Mouse (Mus musculus) embryonic facial prominence, embryonic 12.5 days (tissue): ENCODE results near the gene Pdcd10. TPM values are rescaled to one million over a fixed set of nuclear protein-coding genes. Genes with fewer than 3 reads are reported as not detected.

Experiments used
- ATAC-seq: fragments of 200-750 bp; cut with Nextera tagmentation; 2 replicates; pipeline ENCODE4 v1.8.0; 2017; ENCODE audit not compliant: insufficient number of reproducible peaks, insufficient read depth, low FRiP score, low TSS enrichment
- H3K27ac ChIP-seq: fragments of 300-500 bp; sonication (generic); 2 replicates; pipeline ENCODE4 v1.5.1; 2016; ENCODE audit warnings: mild to moderate bottlenecking
- H3K27me3 ChIP-seq: fragments of 300-500 bp; sonication (generic); 2 replicates; pipeline ENCODE4 v1.6.1; 2016; ENCODE audit warnings: mild to moderate bottlenecking, moderate library complexity
- H3K36me3 ChIP-seq: fragments of 300-500 bp; sonication (generic); 2 replicates; pipeline ENCODE4 v1.6.1; 2016; ENCODE audit warnings: mild to moderate bottlenecking
- H3K4me1 ChIP-seq: fragments of 300-500 bp; sonication (generic); 2 replicates; pipeline ENCODE4 v1.6.1; 2016
- H3K4me2 ChIP-seq: fragments of 300-500 bp; sonication (generic); replicated peaks from 2 replicates; pipeline ENCODE4 v1.6.1; 2016; ENCODE audit warnings: mild to moderate bottlenecking, moderate library complexity
- H3K4me3 ChIP-seq: fragments of 300-500 bp; sonication (generic); 2 replicates; pipeline ENCODE4 v1.5.1; 2016; ENCODE audit warnings: mild to moderate bottlenecking
- H3K9ac ChIP-seq: fragments of 300-500 bp; sonication (generic); 2 replicates; pipeline ENCODE4 v1.6.1; 2016; ENCODE audit warnings: mild to moderate bottlenecking, moderate library complexity
- H3K9me3 ChIP-seq: fragments of 300-500 bp; sonication (generic); 2 replicates; pipeline ENCODE4 v1.6.1; 2016; ENCODE audit warnings: mild to moderate bottlenecking, moderate library complexity
- WGBS: fragments of 180-500 bp; shearing (Covaris S2); methylation state at CpG from one replicate; pipeline ENCODE4 v1.1.7; 2016; 5-methylcytosine and 5-hydroxymethylcytosine counted together
- polyA plus RNA-seq: library from polyadenylated mRNA; unstranded; fragments of >200 nt; fragmentation: Nextera tagmentation; extraction: Ambion mirVana; gene quantifications from 2 replicates; pipeline ENCODE4 v1.2.1, GENCODE M21; 2016

Pdcd10 gene
- polyA plus RNA-seq, 1 experiment from 2014 or later = 88.3 TPM

- H3K9me3 ChIP-seq = no peaks in the 10 kb centered on the region
- no peak overlapping the region for H3K4me3 ChIP-seq
- WGBS = 77% methylated on average over 3 of the region's 3 CpGs
- ATAC-seq = no peak
- no peaks in the 10 kb centered on the region for H3K27me3 ChIP-seq
- H3K4me2 ChIP-seq = no peak overlapping the region
- H3K27ac ChIP-seq = no peak overlapping the region
- no peaks in the 10 kb centered on the region for H3K4me1 ChIP-seq
- peaks cover 6% of the 10 kb centered on the region for H3K36me3 ChIP-seq
- H3K9ac ChIP-seq = no peak overlapping the region
Observed at GRCm38 (mm10) chr3:75534045-75534834, 22.4 kb downstream of the Pdcd10 start.

DNA sequence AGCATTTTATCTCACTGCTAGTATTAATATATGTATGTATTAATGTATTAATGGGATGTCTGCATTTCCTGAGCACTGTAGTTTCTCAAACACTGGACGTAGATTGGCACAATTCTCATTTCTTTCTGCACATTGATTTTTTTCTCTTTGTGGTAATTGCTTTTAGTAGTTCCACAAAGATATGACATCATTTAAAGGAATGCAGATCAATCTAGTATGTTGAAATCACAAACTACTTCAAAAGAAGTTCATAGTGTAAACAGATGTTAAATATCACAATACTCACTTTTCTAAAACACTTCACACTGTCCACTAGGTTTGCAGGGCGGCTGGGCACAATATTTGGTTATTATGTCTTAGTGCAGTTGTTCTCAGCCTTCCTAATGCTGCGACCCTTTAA lies 25.6 kb downstream of the Pdcd10 start:
- no peaks in the 10 kb centered on the region for H3K27me3 ChIP-seq
- H3K4me3 ChIP-seq = no peak overlapping the region
- H3K4me1 ChIP-seq = no peaks in the 10 kb centered on the region
- no peak overlapping the region for H3K9ac ChIP-seq
- H3K27ac ChIP-seq = no peak overlapping the region
- H3K9me3 ChIP-seq = no peaks in the 10 kb centered on the region
- WGBS = 80% methylated on average over 3 of the region's 3 CpGs
- H3K36me3 ChIP-seq = peaks cover 11% of the 10 kb centered on the region
- no peak for ATAC-seq
- no peak overlapping the region for H3K4me2 ChIP-seq

DNA sequence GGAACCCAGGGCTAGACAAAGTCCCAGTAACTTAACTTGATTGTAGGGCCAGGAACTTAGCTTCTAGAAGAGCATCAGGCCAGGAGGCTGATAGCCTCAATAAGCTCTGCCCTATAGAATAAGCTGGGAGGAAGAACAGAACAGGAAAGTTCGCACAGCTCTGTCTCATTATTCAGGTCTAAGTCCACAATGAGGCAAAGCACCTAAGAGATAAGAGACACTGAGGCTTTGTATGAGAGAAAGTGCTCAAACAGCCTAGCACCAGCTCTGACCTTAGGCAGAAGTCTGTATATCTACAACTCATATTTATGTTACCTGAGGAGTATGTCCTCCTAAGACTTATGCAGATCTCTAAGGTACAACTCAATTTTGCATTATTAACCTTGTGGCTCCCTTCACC lies 34.1 kb downstream of the Pdcd10 start:
- Histone ChIP-seq H3K4me3 (no peak overlapping the region), H3K36me3 (peaks cover 25% of the 10 kb centered on the region), H3K27ac (no peak overlapping the region), H3K27me3 (no peaks in the 10 kb centered on the region), H3K4me2 (no peak overlapping the region), H3K4me1 (no peaks in the 10 kb centered on the region), H3K9ac (no peak overlapping the region), H3K9me3 (no peaks in the 10 kb centered on the region)
- ATAC-seq = no peak
- WGBS = 89% methylated on average over 1 of the region's 1 CpGs

DNA sequence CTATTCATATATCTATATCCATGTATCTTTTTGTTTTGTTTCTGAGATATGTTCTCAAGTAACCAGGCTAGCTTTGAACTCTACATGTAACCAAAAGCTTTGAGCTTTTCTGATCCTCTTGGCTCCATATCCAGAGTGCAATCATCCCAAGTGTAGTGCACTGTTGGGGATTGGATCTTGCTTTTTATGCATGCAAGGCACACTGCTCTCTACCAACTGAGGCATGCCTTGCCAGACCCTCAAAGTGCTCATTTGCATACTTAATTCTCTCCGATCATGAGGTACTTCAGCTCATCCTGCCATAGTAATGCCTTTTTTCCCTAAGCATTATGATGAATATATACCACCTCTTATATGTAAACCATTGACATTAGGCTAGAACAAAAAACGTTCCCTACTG lies 35.3 kb downstream of the Pdcd10 start:
- peaks cover 21% of the 10 kb centered on the region for H3K36me3 ChIP-seq
- 87% methylated on average over 2 of the region's 2 CpGs for WGBS
- no peaks in the 10 kb centered on the region for H3K9me3 ChIP-seq
- H3K27ac ChIP-seq = no peak overlapping the region
- no peaks in the 10 kb centered on the region for H3K27me3 ChIP-seq
- H3K4me2 ChIP-seq = no peak overlapping the region
- no peak for ATAC-seq
- H3K4me3 ChIP-seq = no peak overlapping the region
- H3K9ac ChIP-seq = no peak overlapping the region
- H3K4me1 ChIP-seq = no peaks in the 10 kb centered on the region

- 42% methylated on average over 7 of the region's 7 CpGs for WGBS
- H3K4me2 ChIP-seq = no peak overlapping the region
- no peak overlapping the region for H3K27ac ChIP-seq
- no peak overlapping the region for H3K9ac ChIP-seq
- H3K4me3 ChIP-seq = no peak overlapping the region
- H3K9me3 ChIP-seq = no peaks in the 10 kb centered on the region
- H3K27me3 ChIP-seq = no peaks in the 10 kb centered on the region
- peaks cover 16% of the 10 kb centered on the region for H3K36me3 ChIP-seq
- no peak for ATAC-seq
- no peaks in the 10 kb centered on the region for H3K4me1 ChIP-seq
Observed at GRCm38 (mm10) chr3:75517631-75518250, 38.9 kb downstream of the Pdcd10 start.

GRCm38 (mm10) chr3:75498961-75499960 lies 57.4 kb downstream of the Pdcd10 start:
- Histone ChIP-seq H3K4me1 (no peaks in the 10 kb centered on the region), H3K9ac (no peak overlapping the region), H3K9me3 (no peaks in the 10 kb centered on the region), H3K4me2 (no peak overlapping the region), H3K4me3 (no peak overlapping the region), H3K27ac (no peak overlapping the region), H3K36me3 (no peaks in the 10 kb centered on the region), H3K27me3 (no peaks in the 10 kb centered on the region)
- ATAC-seq = no peak
- 77% methylated on average over 7 of the region's 7 CpGs for WGBS

DNA sequence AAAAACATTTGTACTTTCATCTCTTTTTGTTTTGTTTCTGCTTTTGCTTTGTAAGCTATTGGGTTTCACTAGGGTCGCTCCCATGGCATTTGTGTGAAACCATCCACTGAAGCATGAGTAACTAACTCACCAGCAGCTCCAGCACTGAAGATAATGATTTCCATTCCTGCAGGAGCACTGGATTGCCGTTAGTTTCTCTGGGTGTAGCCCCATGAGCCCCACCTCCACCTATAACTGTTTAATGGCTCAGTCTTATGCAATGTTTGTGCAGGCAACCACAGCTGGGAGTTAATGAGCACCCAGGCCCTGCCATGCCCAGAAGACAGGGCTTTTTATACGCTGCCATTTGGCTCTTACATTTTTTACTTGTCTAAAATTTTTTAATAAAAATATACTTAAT lies 63.7 kb downstream of the Pdcd10 start:
- H3K4me2 ChIP-seq = no peak overlapping the region
- H3K9me3 ChIP-seq = no peaks in the 10 kb centered on the region
- 51% methylated on average over 3 of the region's 3 CpGs for WGBS
- no peak overlapping the region for H3K27ac ChIP-seq
- ATAC-seq = no peak
- no peaks in the 10 kb centered on the region for H3K36me3 ChIP-seq
- no peaks in the 10 kb centered on the region for H3K27me3 ChIP-seq
- no peaks in the 10 kb centered on the region for H3K4me1 ChIP-seq
- H3K4me3 ChIP-seq = no peak overlapping the region
- H3K9ac ChIP-seq = no peak overlapping the region

DNA sequence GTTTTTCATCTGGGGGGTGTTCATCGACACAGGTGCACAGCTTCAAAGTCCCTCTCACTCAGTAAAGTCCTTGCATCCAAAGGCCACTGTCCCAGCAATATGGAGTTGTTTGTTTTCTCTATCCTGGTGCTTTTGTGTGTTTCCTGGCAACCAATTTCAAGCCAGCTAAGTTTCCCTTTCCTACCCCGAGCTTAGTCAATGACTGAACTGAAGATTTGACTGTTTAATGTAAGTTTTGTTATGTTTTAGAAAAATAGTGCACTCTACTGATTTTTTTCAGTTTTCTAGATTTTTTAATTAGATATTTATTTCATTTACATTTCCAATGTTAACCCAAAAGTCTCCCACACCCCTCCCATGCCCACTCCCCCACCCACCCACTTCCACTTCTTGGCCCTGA lies 74.6 kb downstream of the Pdcd10 start, which contains the start of gene Wdr49:
Gene Wdr49, minus strand, starts transcription at position 101 of the 400 bp plus-strand sequence.
- Histone ChIP-seq H3K4me3 (no peak within 1 kb of the TSS), H3K4me1 (no peaks in the 10 kb centered on the region), H3K27me3 (no peaks in the 10 kb centered on the region), H3K36me3 (no peaks in the 10 kb centered on the region), H3K27ac (no peak within 1 kb of the TSS), H3K9me3 (no peaks in the 10 kb centered on the region), H3K4me2 (no peak within 1 kb of the TSS), H3K9ac (no peak within 1 kb of the TSS)
- 61% methylated on average over 2 of the region's 2 CpGs for WGBS
- no peak for ATAC-seq

DNA sequence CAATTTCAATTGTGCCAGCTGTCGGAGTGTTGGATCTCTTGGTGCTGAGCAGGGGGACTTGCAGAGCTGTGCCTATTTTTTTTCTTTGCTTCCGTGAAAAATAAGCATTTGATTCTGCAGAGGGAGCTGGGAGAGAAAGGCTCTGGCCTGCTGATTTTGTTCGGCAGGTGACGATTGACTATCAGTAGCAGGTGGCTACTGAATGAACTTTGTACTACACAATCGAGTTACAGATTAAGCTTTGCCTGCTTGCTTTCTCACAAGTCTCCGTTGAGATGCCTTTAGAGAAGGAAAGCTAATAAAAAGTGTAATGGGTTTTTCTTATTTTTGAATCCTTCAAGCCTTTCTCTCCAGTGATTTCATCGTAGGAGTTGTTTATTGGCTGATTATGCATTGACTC lies 81.5 kb downstream of the Pdcd10 start:
- no peak overlapping the region for H3K4me3 ChIP-seq
- no peak overlapping the region for H3K27ac ChIP-seq
- no peak for ATAC-seq
- H3K36me3 ChIP-seq = no peaks in the 10 kb centered on the region
- no peaks in the 10 kb centered on the region for H3K4me1 ChIP-seq
- H3K9ac ChIP-seq = no peak overlapping the region
- no peaks in the 10 kb centered on the region for H3K27me3 ChIP-seq
- 73% methylated on average over 7 of the region's 7 CpGs for WGBS
- no peaks in the 10 kb centered on the region for H3K9me3 ChIP-seq
- no peak overlapping the region for H3K4me2 ChIP-seq

DNA sequence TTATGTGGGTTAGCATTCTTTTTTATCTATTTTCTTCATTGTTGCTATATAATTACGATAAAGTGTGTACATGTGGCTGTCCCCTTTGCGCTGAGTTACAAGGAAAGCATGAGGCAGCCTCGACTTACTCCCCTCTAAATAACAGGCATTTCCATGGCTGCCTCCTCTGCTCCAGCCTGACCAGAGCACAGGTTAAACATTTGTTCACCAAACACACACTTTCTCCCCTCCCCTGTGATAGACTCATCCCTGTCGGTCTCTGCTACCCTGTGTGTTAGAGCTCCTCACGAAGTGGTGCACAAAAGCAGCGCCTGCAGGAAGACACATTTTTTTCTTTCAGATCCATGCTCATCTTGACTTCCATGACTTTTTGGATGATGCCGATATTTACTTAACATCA lies 82.0 kb downstream of the Pdcd10 start:
- Histone ChIP-seq H3K4me2 (no peak overlapping the region), H3K4me1 (no peaks in the 10 kb centered on the region), H3K9ac (no peak overlapping the region), H3K9me3 (no peaks in the 10 kb centered on the region), H3K36me3 (no peaks in the 10 kb centered on the region), H3K27me3 (no peaks in the 10 kb centered on the region), H3K27ac (no peak overlapping the region), H3K4me3 (no peak overlapping the region)
- 88% methylated on average over 7 of the region's 7 CpGs for WGBS
- no peak for ATAC-seq

GRCm38 (mm10) chr3:75468154-75468553 lies 88.5 kb downstream of the Pdcd10 start:
- no peaks in the 10 kb centered on the region for H3K4me1 ChIP-seq
- H3K27ac ChIP-seq = no peak overlapping the region
- H3K4me2 ChIP-seq = no peak overlapping the region
- ATAC-seq = no peak
- no peaks in the 10 kb centered on the region for H3K36me3 ChIP-seq
- 75% methylated on average over 7 of the region's 7 CpGs for WGBS
- H3K9me3 ChIP-seq = no peaks in the 10 kb centered on the region
- H3K27me3 ChIP-seq = no peaks in the 10 kb centered on the region
- no peak overlapping the region for H3K4me3 ChIP-seq
- no peak overlapping the region for H3K9ac ChIP-seq
